ENCODE assay signal across 8 mouse cellular contexts in genomic region chr3:9609581-9610341, GRCm38 (mm10). TPM values are rescaled to one million over a fixed set of nuclear protein-coding genes. Genes with fewer than 3 reads are reported as not detected.
A peak's percentile ranks its signal among the peaks of the same experiment; 100 is the strongest.
DNase-seq lines count a peak whose midpoint lies in the region; ATAC-seq and TF ChIP-seq lines count a peak whose summit lies in the region.

Zfp704 (minus strand) TSS chr3:9610085.

- peak; percentile 93 for DNase-seq in Muller cell, postnatal 12 days (ENCODE audit: inconsistent ontology term)
- peak; percentile 91 for DNase-seq in cerebellum, adult 9-11 months
- DNase-seq in frontal cortex, adult 2 months (ENCODE audit: extremely low spot score in 1 of 2, low spot score in 1 of 2) = peak; percentile 81 to 88
- DNase-seq in hindbrain, embryonic 10.5 days (ENCODE audit: low spot score) = peak; percentile 90
- DNase-seq in layer of hippocampus, adult 9-10 months (ENCODE audit: low spot score) = peak; percentile 61
- peak; percentile 96 for DNase-seq in lung, embryonic 14.5 days
- DNase-seq in ovary, postnatal 10 days (ENCODE audit: low spot score) = peak; percentile 63
- peak; percentile 74 for DNase-seq in thymus, postnatal 0 days (ENCODE audit: low spot score)

- H3K4me3 ChIP-seq in hindbrain, embryonic 10.5 days = peak within 1 kb of the TSS; percentile 73
- H3K4me3 ChIP-seq in lung, embryonic 14.5 days (ENCODE audit: low read depth, low read length) = peak within 1 kb of the TSS; percentile 88

- H3K9me3 ChIP-seq in hindbrain, embryonic 10.5 days = no peaks in the 10 kb centered on the region
- H3K9me3 ChIP-seq in lung, embryonic 14.5 days (ENCODE audit: low read depth, low read length) = no peaks in the 10 kb centered on the region

- 4% methylated on average over 97 of the region's 97 CpGs for WGBS in hindbrain, embryonic 10.5 days
- 1% methylated on average over 87 of the region's 97 CpGs for WGBS in lung, embryonic 14.5 days

- H3K27ac ChIP-seq in hindbrain, embryonic 10.5 days = peak within 1 kb of the TSS; percentile 96
- H3K27ac ChIP-seq in lung, embryonic 14.5 days (ENCODE audit: low read depth) = peak within 1 kb of the TSS; percentile 98

- H3K9ac ChIP-seq in lung, embryonic 14.5 days = peak within 1 kb of the TSS; percentile 87

- H3K4me2 ChIP-seq in lung, embryonic 14.5 days = peak within 1 kb of the TSS; percentile 90

- H3K36me3 ChIP-seq in hindbrain, embryonic 10.5 days = no peaks in the 10 kb centered on the region
- H3K36me3 ChIP-seq in lung, embryonic 14.5 days (ENCODE audit: insufficient read depth) = no peaks in the 10 kb centered on the region

- H3K27me3 ChIP-seq in hindbrain, embryonic 10.5 days (ENCODE audit: insufficient read depth, poor library complexity, severe bottlenecking) = no peaks in the 10 kb centered on the region
- H3K27me3 ChIP-seq in lung, embryonic 14.5 days (ENCODE audit: insufficient read depth, low read length) = no peaks in the 10 kb centered on the region

- ATAC-seq in lung, embryonic 14.5 days (ENCODE audit: insufficient read depth) = peak; percentile 93

- H3K4me1 ChIP-seq in hindbrain, embryonic 10.5 days (replicated peaks) = peaks cover 41% of the 10 kb centered on the region
- H3K4me1 ChIP-seq in lung, embryonic 14.5 days (ENCODE audit: insufficient read depth) = peaks cover 12% of the 10 kb centered on the region; the same call in 1 of the 2 replicates

- peak; percentile 82 for TF ChIP-seq CTCF in lung, embryonic 14.5 days (IDR thresholded peaks at IDR 0.05; ENCODE audit: low read depth)

RNA-seq across cellular contexts. Expression of gene Zfp704, which starts in this region (rescaled TPM):
- 16.7 and 17.3 TPM in 2 replicates for polyA plus RNA-seq in frontal cortex, adult 2 months (2012; rRNA removed)
- polyA plus RNA-seq in hindbrain, embryonic 10.5 days (2016; fragmentation: Nextera tagmentation; extraction: Ambion mirVana) = 4.2 and 6.6 TPM in 2 replicates
- polyA plus RNA-seq in lung, embryonic 14.5 days (2014; fragmentation: Nextera tagmentation; extraction: Ambion mirVana) = 13.1 and 13.7 TPM in 2 replicates
- 2.5 and 4.7 TPM in 2 replicates for polyA plus RNA-seq in thymus, postnatal 0 days (2015; fragmentation: Nextera tagmentation; extraction: Ambion mirVana)

Comparison
In these comparisons a context has a peak if more than half of its experiments do, and no peak if none do; other contexts are left out.
1. Peak in every context shown above with its lines: DNase-seq, ATAC-seq, H3K4me3 ChIP-seq and H3K27ac ChIP-seq.